Mouse (Mus musculus) activated CD4-positive, CD25-positive, alpha-beta regulatory T cell, adult 4 months (primary cell): ENCODE measurements around the gene Chst13. TPM values are rescaled to one million over a fixed set of nuclear protein-coding genes. Genes with fewer than 3 reads are reported as not detected.

Source experiments
- ATAC-seq: one replicate; pipeline ENCODE4 v1.8.0; 2017
- polyA plus RNA-seq, 2 experiments: library from polyadenylated mRNA; unstranded; fragments of 100-300 nt; shearing (Covaris generic); gene quantifications; one replicate each; pipeline ENCODE4 v1.2.1; 2017

The Chst13 gene
- not detected for polyA plus RNA-seq

DNA sequence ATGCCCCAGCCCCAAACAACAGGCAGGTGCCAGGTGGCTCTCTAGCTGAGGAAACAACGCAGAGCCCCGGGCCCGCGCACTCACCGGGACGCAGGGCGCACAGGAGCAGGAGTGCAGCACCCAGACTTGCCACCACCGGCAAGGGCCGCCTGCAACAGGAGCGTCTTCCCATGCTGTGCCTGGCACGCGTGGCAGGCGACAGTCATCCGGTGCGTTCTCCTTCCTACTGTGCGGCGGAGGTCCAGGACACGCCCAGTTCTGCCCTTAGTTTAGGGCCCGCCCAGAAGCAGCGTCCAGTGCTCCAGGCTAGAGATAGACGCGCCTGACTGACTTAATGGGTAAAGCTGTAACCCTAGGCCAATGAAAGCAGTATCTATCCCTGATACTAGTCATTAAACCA is at the start of gene Chst13:
Gene Chst13, minus strand, starts transcription at position 195 of the 400 bp plus-strand sequence.
- ATAC-seq: no peak

DNA sequence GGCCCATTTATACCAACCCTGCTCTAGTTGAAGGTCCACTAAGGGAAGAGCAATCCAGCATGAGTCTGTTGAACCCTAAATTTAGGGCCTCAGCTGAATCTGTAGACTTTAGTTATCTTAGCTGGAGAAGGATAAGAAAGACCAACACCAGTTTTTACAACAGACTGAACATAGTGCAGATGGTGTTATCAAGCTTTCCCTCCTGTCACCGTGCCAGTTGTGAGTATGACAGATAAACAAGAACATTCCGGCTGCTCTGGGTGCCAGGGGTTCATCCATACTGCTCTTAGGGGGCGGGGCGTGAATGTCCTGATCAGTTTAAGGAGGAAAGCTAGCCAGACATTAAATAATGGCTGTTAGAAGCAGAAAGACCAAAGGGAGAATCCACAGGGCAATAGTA is 49.7 kb upstream of the Chst13 start:
- no peak for ATAC-seq

DNA sequence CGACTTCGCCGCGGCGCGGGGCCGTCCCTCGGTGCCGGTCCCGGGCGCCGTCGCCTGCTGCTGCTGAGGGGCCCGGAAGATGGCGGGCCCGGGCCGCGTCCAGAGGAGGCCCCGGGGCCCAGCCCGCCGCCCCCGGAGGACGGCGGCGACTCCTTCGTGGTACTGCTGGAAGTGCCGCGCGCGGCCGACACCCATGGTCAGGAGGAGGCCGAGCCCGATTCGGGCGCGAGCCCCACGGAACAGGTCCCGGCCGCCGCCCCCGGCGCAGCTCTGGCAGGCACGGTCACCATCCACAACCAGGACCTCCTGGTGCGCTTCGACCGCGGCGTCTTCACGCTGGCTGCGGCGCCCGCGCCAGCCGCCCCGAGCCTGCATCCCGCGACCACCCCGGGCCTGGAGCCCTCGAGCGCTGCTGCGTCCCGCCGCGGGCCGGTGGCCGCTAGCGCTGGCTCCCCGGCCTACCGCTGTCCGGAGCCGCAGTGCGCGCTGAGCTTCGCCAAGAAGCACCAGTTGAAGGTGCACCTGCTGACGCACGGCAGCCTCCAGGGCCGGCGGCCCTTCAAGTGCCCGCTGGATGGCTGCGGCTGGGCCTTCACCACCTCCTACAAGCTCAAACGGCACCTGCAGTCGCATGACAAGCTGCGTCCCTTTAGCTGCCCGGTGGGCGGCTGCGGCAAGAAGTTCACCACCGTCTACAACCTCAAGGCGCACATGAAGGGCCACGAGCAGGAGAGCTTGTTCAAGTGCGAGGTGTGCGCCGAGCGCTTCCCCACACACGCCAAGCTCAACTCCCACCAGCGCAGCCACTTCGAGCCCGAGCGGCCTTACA is 45.0 kb upstream of the Chst13 start:
- ATAC-seq: peak; percentile 58

DNA sequence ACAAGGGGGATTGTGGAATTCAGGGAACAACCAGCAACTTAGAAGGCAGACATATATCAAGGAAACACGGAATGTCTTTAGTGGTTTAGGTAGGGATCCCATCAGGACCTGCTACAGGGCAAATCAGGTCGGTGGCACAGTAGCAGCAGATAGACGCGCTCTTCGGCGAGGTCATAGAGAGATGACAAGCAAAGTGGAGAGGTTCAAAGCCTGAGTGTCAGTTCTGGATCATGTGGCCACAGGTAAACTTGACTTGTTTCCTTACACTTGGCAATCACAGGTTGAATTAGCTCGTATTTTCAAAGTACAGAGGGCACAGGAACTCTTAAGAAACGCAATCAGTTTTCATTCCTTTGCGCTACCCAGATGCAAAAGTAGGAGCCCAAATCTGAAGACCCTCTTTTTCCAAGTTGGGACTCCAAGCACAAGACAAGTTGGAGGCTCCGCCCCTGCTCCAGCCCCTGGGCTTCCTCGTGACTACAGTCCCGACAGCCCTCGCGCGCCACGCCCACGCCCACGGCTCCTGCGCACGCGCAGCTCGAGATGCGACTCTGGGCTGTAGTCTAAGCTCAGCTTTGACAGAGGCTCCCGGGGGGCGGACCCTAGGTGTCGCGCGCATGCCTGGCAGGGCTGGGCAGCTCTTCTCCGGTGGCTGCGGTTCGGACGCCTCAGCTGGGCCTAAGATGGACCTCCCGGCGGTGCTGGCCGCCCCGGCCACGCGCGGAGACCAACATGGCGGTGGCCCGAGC is 44.2 kb upstream of the Chst13 start, which contains the start of gene Zxdc:
Gene Zxdc, plus strand, starts transcription at position 517 of the 749 bp plus-strand sequence.
- ATAC-seq: peak; percentile 91

DNA sequence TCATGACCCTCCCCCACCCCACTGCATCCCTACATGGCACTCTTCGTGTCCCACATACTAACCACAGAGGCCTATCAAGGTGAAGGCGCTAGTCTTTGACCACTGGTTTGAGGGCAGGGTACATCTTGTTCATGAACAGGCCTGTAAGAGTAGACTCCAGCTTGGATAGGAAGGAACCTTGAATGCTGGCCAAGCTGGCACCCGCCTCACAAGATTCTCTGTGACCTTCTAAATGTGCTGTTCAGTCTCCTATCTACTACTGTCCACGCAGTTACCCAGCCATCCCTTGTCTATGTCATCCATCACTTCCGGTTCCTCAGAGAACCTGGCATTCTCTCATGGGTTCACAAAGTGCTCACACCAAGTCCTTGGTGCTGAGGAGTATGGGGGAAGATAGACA is 38.3 kb upstream of the Chst13 start:
- ATAC-seq: no peak

DNA sequence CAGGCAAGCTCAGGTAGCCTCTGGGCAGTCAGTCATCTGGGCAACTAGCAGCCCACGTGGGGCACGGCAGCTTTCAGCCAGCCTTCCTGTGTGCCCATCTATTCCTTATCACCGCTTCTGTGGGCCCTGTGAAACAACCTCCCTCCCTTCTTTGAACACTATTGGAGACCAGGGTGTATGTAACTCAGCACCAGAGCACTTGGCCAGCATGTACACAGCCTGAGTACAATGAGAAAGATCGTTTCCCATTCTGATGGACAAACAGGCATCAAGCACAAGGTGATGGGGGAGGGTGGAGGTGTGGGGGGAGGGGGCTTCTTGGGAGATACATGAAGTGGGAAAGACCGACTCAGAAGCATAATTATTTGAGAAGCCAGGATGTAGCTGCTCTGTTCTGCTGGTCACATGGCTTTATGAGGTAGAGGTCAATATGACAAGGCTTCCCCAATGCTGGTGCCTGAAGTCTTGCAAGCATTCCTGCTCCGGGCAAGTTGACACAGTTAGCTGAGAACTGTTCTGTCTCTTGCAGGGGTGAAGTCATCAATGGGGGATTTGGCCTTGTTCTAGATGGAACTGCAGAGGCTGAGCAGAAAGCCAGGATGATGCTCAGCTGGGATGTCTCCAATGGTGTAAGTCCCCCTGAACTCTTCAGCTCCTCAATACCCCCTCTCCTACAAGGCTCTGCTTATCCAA is 36.1 kb upstream of the Chst13 start:
- ATAC-seq: no peak

DNA sequence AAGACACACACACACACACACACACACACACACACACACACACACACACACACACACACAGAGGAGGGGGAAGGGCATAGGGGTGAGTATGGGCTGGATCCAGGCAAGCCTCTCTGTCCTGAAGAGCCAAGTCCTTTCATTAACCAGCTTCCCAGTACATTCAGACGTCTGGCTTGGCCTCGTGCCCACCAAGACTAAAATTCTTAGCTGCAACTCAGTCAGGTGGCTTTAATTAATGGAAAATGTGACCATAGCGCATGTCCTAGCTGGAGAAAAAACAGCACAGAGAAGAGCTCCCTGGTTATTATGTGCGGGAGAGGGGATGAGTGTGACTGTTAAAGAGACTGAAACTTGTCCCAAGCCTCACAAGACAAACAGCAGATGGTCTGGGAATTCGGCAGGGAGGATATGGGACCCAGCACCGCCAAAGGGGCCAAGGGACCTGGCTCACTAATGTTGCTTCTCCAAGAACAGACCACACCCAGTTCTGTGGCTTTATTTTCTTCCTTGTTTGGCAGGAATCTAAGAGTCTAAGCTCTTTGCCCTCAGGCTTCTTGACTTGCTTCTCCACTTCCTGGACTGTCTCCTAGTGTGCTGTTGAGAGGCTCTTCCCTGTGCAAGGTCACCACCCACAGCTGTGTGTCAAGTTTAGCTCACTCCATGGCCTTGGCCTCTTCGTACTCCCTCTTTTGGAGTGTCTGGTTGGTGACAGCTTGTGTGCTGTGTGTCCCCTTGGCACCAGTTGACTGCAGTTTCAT is 35.2 kb upstream of the Chst13 start:
- ATAC-seq: no peak

DNA sequence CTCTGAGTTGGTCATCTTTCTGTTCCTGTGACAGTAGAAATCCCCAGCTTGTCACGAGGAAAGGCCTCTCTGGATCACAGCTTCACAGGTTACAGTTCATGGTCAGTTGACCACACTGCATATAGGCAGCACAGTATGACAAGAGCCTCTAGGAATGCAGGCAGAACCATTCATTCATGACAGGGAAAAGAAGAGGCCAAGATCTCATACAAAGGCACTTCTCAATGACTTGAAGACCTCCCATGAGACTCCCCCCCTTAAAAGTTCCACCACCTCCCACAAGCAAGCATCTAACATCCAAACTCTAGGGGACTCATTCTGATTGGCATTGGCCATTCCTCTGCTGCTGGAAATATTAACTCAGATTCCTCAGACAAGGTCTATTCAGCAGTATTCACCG is 34.5 kb upstream of the Chst13 start:
- ATAC-seq: no peak

DNA sequence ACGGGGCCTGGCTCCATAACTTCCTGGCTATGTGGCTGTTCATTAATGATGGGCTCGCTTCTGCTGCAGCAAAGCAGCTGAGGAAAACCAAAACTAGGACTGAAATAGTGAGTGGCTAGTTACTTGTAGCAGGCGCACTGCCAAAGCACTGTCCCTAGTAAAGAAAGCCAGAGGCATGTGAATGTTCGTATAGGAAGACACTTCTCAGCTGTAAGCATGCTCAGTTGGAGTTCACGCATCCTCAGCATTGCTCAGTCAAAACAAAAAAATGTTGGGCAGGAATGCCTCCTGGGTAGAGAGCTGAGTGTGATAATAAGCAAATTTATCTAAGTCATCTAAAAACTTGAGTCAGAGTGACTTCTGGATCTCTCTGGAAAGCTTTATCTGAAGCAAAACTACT is 33.2 kb upstream of the Chst13 start:
- ATAC-seq: no peak

DNA sequence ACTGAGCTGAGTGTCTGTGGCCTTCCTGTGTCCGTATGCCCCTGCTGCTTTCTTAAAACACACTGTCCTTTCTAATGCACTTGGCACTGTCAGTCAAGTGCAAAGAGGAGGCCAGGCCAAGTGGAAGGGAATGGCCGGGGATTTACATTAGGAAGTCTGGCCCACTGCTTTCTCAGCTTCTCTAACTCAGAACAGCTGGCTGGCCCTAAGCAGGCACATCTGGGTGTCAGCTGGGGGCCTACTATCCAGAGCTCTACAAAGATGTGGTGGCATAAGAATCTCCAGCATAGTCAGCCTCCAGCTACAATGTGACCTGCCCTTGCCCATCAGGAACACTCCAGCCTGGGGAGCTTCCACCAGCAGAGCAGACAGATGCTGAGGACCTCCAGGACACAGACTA is 25.0 kb upstream of the Chst13 start:
- no peak for ATAC-seq

DNA sequence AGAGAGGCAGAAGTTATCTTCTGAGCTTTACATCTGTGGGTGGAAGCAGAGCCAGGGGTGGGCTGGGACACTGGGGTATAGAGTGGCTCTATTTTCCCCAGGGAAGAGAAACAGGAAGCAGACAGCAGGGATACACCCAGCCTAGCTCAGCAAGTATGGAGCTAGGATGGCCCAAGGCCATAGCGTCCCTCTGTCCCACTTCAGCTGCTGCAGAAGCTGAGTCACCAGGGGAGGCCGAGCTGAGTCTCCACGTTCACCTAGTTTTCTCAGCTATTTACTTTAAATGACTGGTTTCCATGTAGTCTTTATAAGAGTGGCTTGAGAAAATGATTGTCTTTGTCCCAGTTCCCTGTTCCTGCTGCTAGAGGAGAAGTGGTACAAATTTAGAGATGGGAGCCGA is 23.5 kb upstream of the Chst13 start:
- ATAC-seq: no peak

DNA sequence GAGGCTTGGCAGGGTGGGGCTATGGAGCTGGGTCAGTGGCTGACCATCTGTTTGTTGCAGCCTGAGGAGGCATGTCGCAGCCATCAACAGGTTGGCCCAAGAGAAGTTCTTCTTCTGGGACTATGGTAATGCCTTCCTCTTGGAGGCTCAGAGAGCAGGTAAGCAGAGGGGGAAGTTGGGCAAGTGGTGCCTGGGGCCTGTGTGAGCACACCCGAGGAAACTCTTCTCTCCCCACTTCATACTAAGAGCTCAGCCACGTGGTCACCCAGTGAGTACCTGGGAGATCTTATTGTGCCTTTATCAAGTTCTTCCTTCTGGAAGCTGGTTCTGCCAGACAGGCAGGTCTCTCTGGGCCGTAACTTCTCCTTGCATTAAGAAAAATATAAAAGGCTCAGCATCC is 22.2 kb upstream of the Chst13 start:
- no peak for ATAC-seq

DNA sequence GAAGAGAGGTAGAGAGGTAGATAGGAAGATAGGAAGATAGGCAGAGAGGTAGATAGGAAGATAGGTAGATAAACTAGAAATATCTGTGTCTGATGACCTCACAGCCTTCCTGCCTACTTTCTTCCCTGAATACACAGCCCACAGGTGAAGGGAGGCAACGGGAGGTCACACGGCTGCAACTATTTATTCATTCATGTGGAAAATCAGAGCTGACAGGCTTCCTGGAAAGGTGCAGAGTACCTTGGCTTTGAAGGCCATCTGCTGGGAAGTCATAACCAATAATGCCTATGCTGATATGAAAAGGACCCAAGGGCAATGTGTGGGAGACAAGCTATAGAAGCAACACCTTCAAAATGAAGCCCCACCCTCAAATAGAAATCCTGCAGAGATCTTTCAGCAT is 17.4 kb upstream of the Chst13 start:
- ATAC-seq: no peak

DNA sequence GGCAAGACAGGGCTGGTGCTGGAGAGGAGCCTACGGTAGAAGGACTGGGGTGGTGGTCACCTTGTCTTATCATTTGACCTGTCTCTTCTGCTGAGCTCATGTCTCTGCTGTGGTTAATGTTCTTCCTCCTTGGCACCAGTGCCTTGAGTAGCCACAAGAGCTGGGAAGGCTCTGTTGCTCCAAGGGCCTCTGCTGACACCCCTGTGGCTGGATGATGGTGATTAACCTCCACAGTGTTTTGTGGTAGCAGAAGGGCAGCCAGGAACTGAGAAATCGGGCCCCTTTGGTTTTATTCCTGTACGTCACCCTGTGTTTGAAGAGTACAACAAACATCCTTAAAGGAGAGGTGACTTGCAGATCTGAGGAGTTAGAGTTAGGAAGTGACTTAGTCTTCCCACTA is 9.3 kb upstream of the Chst13 start:
- ATAC-seq: no peak

DNA sequence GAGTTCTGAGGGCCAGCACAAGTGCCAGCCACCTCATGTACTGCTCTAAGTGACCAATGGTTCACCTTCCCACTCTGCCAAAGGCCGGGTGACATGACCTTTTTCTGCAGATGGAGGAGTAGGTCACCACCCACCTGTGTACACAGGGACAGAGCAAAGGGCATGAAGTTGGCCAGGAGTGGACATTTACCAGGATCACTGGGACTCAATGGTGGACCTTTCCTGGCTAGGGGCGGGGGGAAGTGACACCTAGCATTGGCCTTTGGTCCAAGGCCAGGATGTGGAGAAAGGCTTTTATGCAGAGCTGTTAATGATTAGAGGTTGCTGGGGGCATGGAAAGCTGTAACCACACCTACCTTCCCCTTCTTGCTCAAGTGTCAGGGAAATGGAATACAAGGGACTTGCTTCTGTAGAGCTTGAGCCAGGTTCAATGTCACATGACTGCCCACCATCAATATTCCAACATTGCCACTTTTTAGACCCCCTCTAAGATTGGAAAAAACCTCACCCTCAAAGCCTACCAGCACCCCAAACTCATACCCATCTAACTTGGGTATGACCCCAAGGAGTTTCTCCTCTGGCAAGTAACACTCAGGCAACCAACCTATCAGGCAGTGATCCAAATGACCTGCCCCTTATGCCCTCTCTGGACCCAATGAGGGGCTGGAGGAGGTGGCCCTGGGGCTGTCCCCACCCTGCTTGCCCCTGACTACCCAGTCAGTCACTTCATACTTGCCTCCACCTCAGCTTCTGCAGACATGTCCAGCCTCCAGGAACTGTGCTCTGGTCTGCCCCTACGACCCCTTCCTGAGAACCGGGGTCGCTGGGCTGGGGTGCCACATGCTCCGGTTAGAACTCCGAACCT is 7.8 kb upstream of the Chst13 start, which contains the start of gene Uroc1:
Gene Uroc1, plus strand, starts transcription at position 724 of the 865 bp plus-strand sequence.
- ATAC-seq: no peak

DNA sequence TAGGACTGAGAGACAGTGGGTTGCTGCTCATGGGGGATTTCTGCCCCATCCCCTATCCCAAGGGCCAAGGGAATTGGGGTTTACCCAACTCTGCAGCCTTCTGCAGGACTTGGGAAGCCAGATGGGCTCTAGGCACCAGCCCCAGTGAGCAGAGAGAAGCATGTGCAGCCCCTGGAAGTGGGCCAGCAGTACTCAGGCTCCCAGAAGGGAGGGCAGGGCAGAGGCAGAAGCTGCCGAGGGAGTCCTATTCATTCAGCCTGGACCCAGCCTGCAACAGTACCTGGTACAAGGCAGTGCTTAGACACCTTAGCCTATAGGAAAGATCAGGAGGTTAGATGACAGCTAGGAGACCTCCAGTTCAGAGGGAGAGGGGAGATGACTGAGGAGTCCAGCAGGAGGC is 5.0 kb upstream of the Chst13 start:
- ATAC-seq: no peak

DNA sequence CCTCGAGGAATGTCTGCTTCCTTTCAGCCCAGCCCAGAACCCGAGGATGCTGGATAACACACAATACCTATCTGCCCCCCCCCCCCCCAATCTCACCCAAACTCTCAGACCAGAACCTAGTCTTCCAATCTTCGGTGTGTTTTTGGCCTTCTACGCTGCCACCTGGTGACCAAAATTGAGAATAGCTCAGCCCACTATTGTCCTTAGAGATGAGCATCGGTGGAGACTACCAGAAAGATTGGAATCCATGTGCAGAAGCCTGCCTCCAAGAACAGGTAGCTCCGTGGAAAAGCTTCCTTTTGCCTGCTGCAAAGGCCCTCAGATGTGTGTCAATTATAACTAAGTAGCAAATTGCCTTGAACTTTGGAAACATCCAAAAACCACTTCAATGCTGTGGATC is 2.7 kb upstream of the Chst13 start:
- ATAC-seq: no peak

DNA sequence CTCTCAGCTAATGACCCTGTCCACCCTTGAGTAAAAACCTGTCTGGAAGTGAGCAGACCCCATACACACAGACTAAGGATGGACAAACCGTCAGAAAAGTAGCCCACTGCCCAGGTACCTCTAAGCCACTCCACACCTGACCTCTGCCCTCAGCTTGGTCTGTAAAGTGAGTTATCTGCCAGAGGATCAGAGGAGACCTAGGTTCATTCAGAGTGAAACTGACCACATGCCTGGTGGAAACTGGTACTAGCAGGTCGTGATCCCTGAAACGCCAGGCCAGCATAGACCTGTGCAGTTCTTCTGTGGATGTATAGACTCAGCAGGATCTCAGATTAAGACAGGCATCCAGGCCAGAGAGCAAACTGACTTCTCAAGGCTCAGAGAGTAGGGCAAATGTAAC is 522 bp downstream of the Chst13 start:
- ATAC-seq: no peak

DNA sequence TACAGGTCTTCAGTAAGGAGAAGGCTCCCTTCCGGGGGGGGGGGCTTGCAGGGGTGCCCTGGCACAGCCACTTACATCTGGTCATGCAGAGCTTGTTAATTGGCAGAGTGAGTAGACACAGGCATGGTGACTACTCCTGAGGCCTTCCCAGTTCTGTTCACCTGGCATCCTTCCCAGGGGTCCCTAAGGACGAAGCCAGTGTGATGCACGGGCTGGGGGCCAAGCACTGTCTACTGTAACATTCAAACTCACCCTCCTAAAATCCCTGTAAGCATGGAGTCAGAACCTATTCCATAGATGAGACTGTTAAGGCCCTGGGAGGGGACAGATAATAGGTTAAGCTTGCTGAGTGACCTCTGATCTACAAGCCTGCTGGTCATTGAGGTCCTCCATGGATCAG is 959 bp downstream of the Chst13 start:
- ATAC-seq: no peak

DNA sequence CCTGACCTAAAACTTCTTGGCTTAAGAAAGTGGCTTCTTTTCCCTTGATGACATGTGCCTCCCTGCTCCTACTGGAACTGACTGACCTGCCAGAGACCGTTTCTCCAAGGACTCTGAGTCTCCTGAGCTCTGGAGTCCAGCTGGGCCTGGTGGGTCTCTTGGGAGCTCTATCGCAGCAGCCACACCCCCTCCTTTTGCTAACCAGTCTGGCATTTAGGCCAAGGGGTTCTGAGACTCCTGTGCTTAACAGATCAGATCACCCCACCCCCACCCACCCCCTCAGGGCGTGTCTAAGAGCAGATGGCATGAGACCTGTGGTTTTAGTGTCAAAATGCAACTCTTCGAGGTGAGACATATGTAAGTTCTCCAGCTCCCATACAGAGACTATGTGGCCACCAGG is 3.2 kb downstream of the Chst13 start:
- no peak for ATAC-seq

DNA sequence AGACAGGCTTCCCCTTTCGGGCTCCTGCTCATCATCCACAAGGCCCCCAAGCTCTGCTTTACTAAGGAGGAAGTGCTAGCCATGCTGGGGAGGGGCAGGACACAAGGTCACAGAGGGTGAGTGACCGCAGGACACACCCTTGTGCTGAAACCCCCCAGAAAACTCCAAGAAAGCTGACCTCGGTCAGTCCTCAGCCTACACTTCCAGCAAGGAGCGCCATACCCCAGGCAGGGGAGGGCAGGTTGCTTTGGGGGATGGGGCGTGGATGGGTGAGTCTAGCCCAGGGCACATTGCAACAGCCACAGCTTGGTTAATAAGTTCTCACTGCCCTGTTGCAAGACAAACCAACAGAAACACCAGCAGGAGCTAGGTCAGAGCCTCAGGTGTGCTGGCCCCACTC is 4.6 kb downstream of the Chst13 start:
- ATAC-seq: no peak
